Mouse (Mus musculus) mesoderm, embryonic 11.5 days (tissue): ENCODE data around the gene Gm3259.
"Not testable (repeated sequence)": the region's sequence is repeated elsewhere in the genome, so short reads cannot be mapped to it uniquely, and the experiment has no call there.

Source experiments
- DNase-seq: peaks from one replicate; pipeline ENCODE4 v3.0.0-alpha.2; 2012; ENCODE audit warnings: low read depth, low spot score

Gene Gm3259

GRCm38 (mm10) chr5:95305611-95306010 lies at the start of gene Gm3259:
Gm3259 (plus strand) TSS chr5:95305911.
- not testable (repeated sequence) for DNase-seq

DNA sequence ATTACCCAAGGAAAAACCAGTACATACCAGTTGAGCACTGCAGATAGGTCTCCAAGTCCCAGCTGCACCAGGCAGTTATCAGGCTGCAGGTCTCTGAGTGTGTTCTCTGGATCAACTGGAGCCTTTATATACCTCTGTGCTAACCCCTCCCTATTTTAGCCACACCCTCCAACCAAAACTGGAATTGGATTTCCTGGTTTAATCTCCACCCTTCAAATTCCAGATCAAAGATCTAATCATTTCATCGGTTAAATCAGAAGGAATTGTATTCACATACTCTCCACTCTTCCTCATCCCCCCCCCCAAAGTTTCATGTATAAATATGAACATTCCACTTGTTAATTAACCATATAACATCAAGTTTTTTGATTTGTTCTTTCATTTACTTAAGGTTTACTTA lies 33.0 kb upstream of the Gm3259 start, which contains the start of gene Gm10424:
Gm10424 (minus strand) TSS at position 101 of the 400 bp plus-strand sequence.
- not testable (repeated sequence) for DNase-seq
